Comparison of ENCODE assay signal across 15 mouse cellular contexts in genomic region chr6:144312282-144312780, GRCm38 (mm10).
DNase-seq lines count a peak whose midpoint lies in the region; ATAC-seq and TF ChIP-seq lines count a peak whose summit lies in the region.
"Had no signal": no experiment of that assay in that cellular context is flagged by ENCODE, and none has a peak within 500 bp of the region (broad histone marks: within the 10 kb centered on the region; RNA-seq: fewer than 3 reads in every experiment).

No protein-coding gene starts in this region.

- no peaks in the 10 kb centered on the region for H3K9me3 ChIP-seq in hindbrain, embryonic 10.5 days
- H3K9me3 ChIP-seq in hindbrain, embryonic 16.5 days (ENCODE audit: control insufficient read depth, low read length): no peaks in the 10 kb centered on the region
- H3K9me3 ChIP-seq in forebrain, embryonic 13.5 days (replicated peaks): no peaks in the 10 kb centered on the region
- no peaks in the 10 kb centered on the region for H3K9me3 ChIP-seq in liver, embryonic 16.5 days (replicated peaks; ENCODE audit: control insufficient read depth, low read length)
- no peaks in the 10 kb centered on the region for H3K9me3 ChIP-seq in stomach, postnatal 0 days (ENCODE audit: control insufficient read depth, low read length)
- H3K9me3 ChIP-seq: heart, embryonic 15.5 days; hindbrain, embryonic 15.5 days; neural tube, embryonic 13.5 days had no signal

- no peak overlapping the region for H3K4me2 ChIP-seq in hindbrain, embryonic 16.5 days (ENCODE audit: low read length)
- no peak overlapping the region for H3K4me2 ChIP-seq in forebrain, embryonic 13.5 days
- no peak overlapping the region for H3K4me2 ChIP-seq in liver, embryonic 16.5 days (ENCODE audit: low read depth, low read length)
- no peak overlapping the region for H3K4me2 ChIP-seq in stomach, postnatal 0 days (replicated peaks; ENCODE audit: low read depth)
- H3K4me2 ChIP-seq: heart, embryonic 15.5 days; hindbrain, embryonic 15.5 days had no signal

- 69% methylated on average over 7 of the region's 7 CpGs for WGBS in hindbrain, embryonic 10.5 days
- 38% methylated on average over 7 of the region's 7 CpGs for WGBS in hindbrain, embryonic 16.5 days
- 57% methylated on average over 7 of the region's 7 CpGs for WGBS in forebrain, embryonic 13.5 days
- WGBS in liver, embryonic 16.5 days (ENCODE audit: insufficient replicate concordance): 72% methylated on average over 7 of the region's 7 CpGs
- WGBS in stomach, postnatal 0 days: 57% methylated on average over 7 of the region's 7 CpGs

- no peak overlapping the region for H3K4me3 ChIP-seq in hindbrain, embryonic 10.5 days
- no peak overlapping the region for H3K4me3 ChIP-seq in hindbrain, embryonic 16.5 days (ENCODE audit: low read length)
- no peak overlapping the region for H3K4me3 ChIP-seq in forebrain, embryonic 13.5 days
- H3K4me3 ChIP-seq in liver, embryonic 16.5 days (ENCODE audit: low read depth, low read length): no peak overlapping the region
- no peak overlapping the region for H3K4me3 ChIP-seq in stomach, postnatal 0 days (ENCODE audit: low read depth, low read length)
- H3K4me3 ChIP-seq: gastrocnemius, adult 2 months; heart, embryonic 15.5 days; hindbrain, embryonic 15.5 days; neural tube, embryonic 13.5 days had no signal

- no peak for TF ChIP-seq EP300 in stomach, postnatal 0 days (optimal IDR thresholded peaks at IDR 0.05)

- DNase-seq in hindbrain, embryonic 10.5 days (ENCODE audit: low spot score): no peak
- peak; percentile 30 for DNase-seq in hindlimb bud, embryonic 11.5 days (ENCODE audit: extremely low spot score, low read depth, low spot score)
- DNase-seq in stomach, postnatal 0 days (ENCODE audit: low spot score): no peak
- DNase-seq in cerebellum, adult 9-10 months: no peak
- no peak for DNase-seq in thymus, postnatal 25 days
- DNase-seq: cerebellum, adult 18-20 months; gastrocnemius, adult 2 months; lung, postnatal 10 days; thymus, adult 2 months had no signal

- peak overlapping the region; percentile 63 for H3K27ac ChIP-seq in hindbrain, embryonic 10.5 days
- H3K27ac ChIP-seq in hindbrain, embryonic 16.5 days (ENCODE audit: low read depth, low read length): no peak overlapping the region
- peak overlapping the region; percentile 73 for H3K27ac ChIP-seq in forebrain, embryonic 13.5 days
- peak overlapping the region; percentile 71 for H3K27ac ChIP-seq in liver, embryonic 16.5 days (ENCODE audit: low read length)
- H3K27ac ChIP-seq in stomach, postnatal 0 days (replicated peaks): no peak overlapping the region
- H3K27ac ChIP-seq: gastrocnemius, adult 2 months; heart, embryonic 15.5 days; hindbrain, embryonic 15.5 days; neural tube, embryonic 13.5 days had no signal

- H3K27me3 ChIP-seq in hindbrain, embryonic 10.5 days (ENCODE audit: insufficient read depth, poor library complexity, severe bottlenecking): no peaks in the 10 kb centered on the region
- no peaks in the 10 kb centered on the region for H3K27me3 ChIP-seq in hindbrain, embryonic 16.5 days (replicated peaks; ENCODE audit: control insufficient read depth, insufficient read depth, low read length)
- no peaks in the 10 kb centered on the region for H3K27me3 ChIP-seq in forebrain, embryonic 13.5 days
- no peaks in the 10 kb centered on the region for H3K27me3 ChIP-seq in liver, embryonic 16.5 days (ENCODE audit: control insufficient read depth, insufficient read depth, low read depth, low read length)
- H3K27me3 ChIP-seq in stomach, postnatal 0 days (ENCODE audit: control insufficient read depth, insufficient read depth, low read length): no peaks in the 10 kb centered on the region
- H3K27me3 ChIP-seq: heart, embryonic 15.5 days; hindbrain, embryonic 15.5 days; neural tube, embryonic 13.5 days had no signal

- TF ChIP-seq CTCF in stomach, postnatal 0 days (IDR thresholded peaks at IDR 0.05; ENCODE audit: low read depth): no peak

- H3K4me1 ChIP-seq in hindbrain, embryonic 10.5 days (replicated peaks): peaks cover 22% of the 10 kb centered on the region
- H3K4me1 ChIP-seq in hindbrain, embryonic 16.5 days (ENCODE audit: control insufficient read depth, insufficient read depth, low read depth, low read length): no peaks in the 10 kb centered on the region
- H3K4me1 ChIP-seq in forebrain, embryonic 13.5 days: peaks cover 13% of the 10 kb centered on the region; the same call in 1 of the 2 replicates
- no peaks in the 10 kb centered on the region for H3K4me1 ChIP-seq in liver, embryonic 16.5 days (ENCODE audit: control insufficient read depth, low read depth, low read length)
- no peaks in the 10 kb centered on the region for H3K4me1 ChIP-seq in stomach, postnatal 0 days (replicated peaks; ENCODE audit: control insufficient read depth, insufficient read depth)
- H3K4me1 ChIP-seq: heart, embryonic 15.5 days had no signal

- H3K9ac ChIP-seq in hindbrain, embryonic 16.5 days (ENCODE audit: low read depth, low read length): no peak overlapping the region
- H3K9ac ChIP-seq in forebrain, embryonic 13.5 days: no peak overlapping the region
- no peak overlapping the region for H3K9ac ChIP-seq in liver, embryonic 16.5 days (ENCODE audit: low read depth, low read length)
- H3K9ac ChIP-seq in stomach, postnatal 0 days (ENCODE audit: low read length): no peak overlapping the region
- H3K9ac ChIP-seq: heart, embryonic 15.5 days; hindbrain, embryonic 15.5 days; neural tube, embryonic 13.5 days had no signal

- no peak for ATAC-seq in hindbrain, embryonic 16.5 days
- ATAC-seq in forebrain, embryonic 13.5 days: peak; percentile 54
- no peak for ATAC-seq in liver, embryonic 16.5 days (ENCODE audit: low read depth)
- ATAC-seq in stomach, postnatal 0 days (ENCODE audit: low FRiP score, low TSS enrichment): no peak

- H3K36me3 ChIP-seq in hindbrain, embryonic 10.5 days: no peaks in the 10 kb centered on the region
- H3K36me3 ChIP-seq in hindbrain, embryonic 16.5 days (ENCODE audit: control insufficient read depth, insufficient read depth, low read length): no peaks in the 10 kb centered on the region
- H3K36me3 ChIP-seq in forebrain, embryonic 13.5 days (ENCODE audit: poor library complexity, severe bottlenecking): no peaks in the 10 kb centered on the region
- no peaks in the 10 kb centered on the region for H3K36me3 ChIP-seq in liver, embryonic 16.5 days (ENCODE audit: control insufficient read depth, insufficient read depth)
- no peaks in the 10 kb centered on the region for H3K36me3 ChIP-seq in stomach, postnatal 0 days (ENCODE audit: control insufficient read depth, insufficient read depth, low read length)
- H3K36me3 ChIP-seq: heart, embryonic 15.5 days; hindbrain, embryonic 15.5 days; neural tube, embryonic 13.5 days had no signal

Comparison
In these comparisons a context has a peak if more than half of its experiments do, and no peak if none do; other contexts are left out.
1. H3K27ac ChIP-seq: peak in hindbrain, embryonic 10.5 days (single experiment), forebrain, embryonic 13.5 days (single experiment) and liver, embryonic 16.5 days (single experiment); none in hindbrain, embryonic 16.5 days (single experiment) and stomach, postnatal 0 days (single experiment).